Mouse (Mus musculus) testis, adult 2 months (tissue): ENCODE results near the gene Robo4.

ENCODE experiments used
- CTCF ChIP-seq: fragments of 200-500 bp; IDR thresholded peaks from 2 replicates; pipeline ENCODE4 v1.5.1; 2012; ENCODE audit warnings: low read depth, mild to moderate bottlenecking, inconsistent platforms, low read length, moderate library complexity; ENCODE audit not compliant: control insufficient read depth, insufficient read depth, insufficient replicate concordance
- POLR2A ChIP-seq: fragments of 200-500 bp; IDR thresholded peaks from 2 replicates; pipeline ENCODE4 v1.6.1; 2012; ENCODE audit warnings: low read depth, mild to moderate bottlenecking, inconsistent platforms, low read length, moderate library complexity; ENCODE audit not compliant: control insufficient read depth

DNA sequence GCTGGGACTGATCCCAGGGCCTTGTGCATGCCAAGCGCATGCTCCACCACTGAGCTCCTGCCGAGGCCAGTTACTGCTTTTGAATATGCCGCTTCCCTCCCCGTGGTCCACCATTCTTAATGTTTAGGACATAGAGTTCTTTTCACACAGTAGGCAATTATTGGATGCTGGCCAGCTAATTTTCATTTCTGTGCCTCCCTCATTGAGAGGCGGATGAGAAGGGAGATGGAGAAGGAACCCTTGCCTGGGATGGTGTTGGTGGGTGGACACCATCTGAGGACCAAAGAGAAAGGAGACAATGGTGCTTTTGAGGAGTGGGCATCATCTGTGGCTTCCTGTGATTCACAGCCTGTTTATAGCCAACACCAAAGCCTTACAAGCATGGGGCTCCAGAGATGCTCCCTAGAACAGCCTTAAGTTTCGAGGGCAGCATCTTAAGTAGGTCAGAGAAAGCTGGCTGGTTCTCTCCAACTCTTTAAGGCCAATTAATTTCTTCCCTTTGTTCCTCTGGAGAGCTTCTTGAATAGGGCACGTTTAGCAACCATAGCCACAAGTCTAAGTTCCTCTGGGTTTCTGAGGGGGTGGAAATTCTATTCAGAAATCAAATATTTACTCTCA is 42.9 kb upstream of the Robo4 start:
- TF ChIP-seq CTCF, result no peak
- no peak for TF ChIP-seq POLR2A
